Mouse (Mus musculus) lung, adult 2 months (tissue): Measurements from ENCODE around the gene Tnp2.

Experiments used
- CTCF ChIP-seq: fragments of 200-500 bp; IDR thresholded peaks from 2 replicates; pipeline ENCODE4 v1.5.1; 2011; ENCODE audit warnings: mild to moderate bottlenecking, low read length, control low read depth; ENCODE audit not compliant: insufficient read depth
- POLR2A ChIP-seq: fragments of 200-500 bp; IDR thresholded peaks from 2 replicates; pipeline ENCODE4 v1.6.1; 2011; ENCODE audit warnings: low read depth, mild to moderate bottlenecking, control low read depth, low read length, borderline replicate concordance; ENCODE audit errors: extremely low read depth

DNA sequence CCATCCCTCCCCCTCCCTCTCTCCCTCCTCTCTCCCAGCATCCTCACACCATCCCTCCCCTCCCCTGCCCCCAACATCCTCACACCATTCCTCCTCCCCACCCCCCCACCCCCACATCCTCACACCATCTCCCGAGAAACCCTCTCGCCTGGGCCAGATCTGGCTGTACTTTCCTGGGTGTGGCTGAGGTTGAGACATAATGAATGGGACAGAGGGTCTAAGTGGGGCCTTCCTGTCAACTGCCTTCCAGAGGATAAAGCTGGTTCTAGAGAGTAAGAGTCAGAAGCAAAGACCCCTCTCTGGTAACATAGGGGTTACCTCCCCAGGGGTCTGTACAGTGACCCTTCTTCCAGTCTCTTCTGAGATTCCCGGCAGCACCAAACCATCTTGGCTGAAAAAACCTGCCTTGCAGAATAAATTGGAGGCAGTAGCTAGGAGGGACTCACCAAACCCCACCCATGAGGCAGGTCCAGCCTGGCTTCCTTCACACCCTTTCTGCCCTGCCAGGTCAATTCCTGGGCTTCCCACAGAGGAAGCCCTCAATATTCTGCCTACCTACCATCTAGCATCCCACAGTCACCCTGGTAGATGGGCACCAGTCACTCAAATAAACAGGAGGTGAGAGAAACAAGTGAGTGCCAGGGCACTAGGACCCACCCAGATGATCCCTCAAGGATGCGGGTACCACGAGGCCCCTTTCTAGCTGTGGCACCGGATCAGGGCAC lies 24.8 kb downstream of the Tnp2 start:
- TF ChIP-seq CTCF = no peak
- no peak for TF ChIP-seq POLR2A
